Mouse (Mus musculus) heart, embryonic 13.5 days (tissue): Measurements from ENCODE around the gene Hoxa2. TPM values are rescaled to one million over a fixed set of nuclear protein-coding genes. Genes with fewer than 3 reads are reported as not detected.

Experiments
- ATAC-seq: fragments of 200-750 bp; cut with Nextera tagmentation; 2 replicates; pipeline ENCODE4 v1.8.0; 2017; ENCODE audit warnings: moderate TSS enrichment; ENCODE audit not compliant: insufficient number of reproducible peaks, low FRiP score, low TSS enrichment; ENCODE audit errors: extremely low read depth
- H3K27ac ChIP-seq: fragments of 300-500 bp; sonication (generic); replicated peaks from 2 replicates; pipeline ENCODE4 v1.5.1; 2015; ENCODE audit warnings: moderate library complexity, mild to moderate bottlenecking, inconsistent platforms
- H3K27me3 ChIP-seq: fragments of 300-500 bp; sonication (generic); replicated peaks from 2 replicates; pipeline ENCODE4 v1.6.1; 2015; ENCODE audit warnings: mild to moderate bottlenecking, inconsistent platforms
- H3K36me3 ChIP-seq: fragments of 300-500 bp; sonication (generic); 2 replicates; pipeline ENCODE4 v1.6.1; 2015; ENCODE audit warnings: mild to moderate bottlenecking, inconsistent platforms
- H3K4me1 ChIP-seq: fragments of 300-500 bp; sonication (generic); 2 replicates; pipeline ENCODE4 v1.6.1; 2015; ENCODE audit warnings: inconsistent platforms
- H3K4me2 ChIP-seq: fragments of 300-500 bp; sonication (generic); 2 replicates; pipeline ENCODE4 v1.6.1; 2015; ENCODE audit warnings: inconsistent platforms, mild to moderate bottlenecking, moderate library complexity
- H3K4me3 ChIP-seq: fragments of 300-500 bp; sonication (generic); 2 replicates; pipeline ENCODE4 v1.5.1; 2015; ENCODE audit warnings: moderate library complexity, mild to moderate bottlenecking, inconsistent platforms
- H3K9ac ChIP-seq: fragments of 300-500 bp; sonication (generic); 2 replicates; pipeline ENCODE4 v1.6.1; 2015; ENCODE audit warnings: inconsistent platforms, mild to moderate bottlenecking, moderate library complexity
- H3K9me3 ChIP-seq: fragments of 300-500 bp; sonication (generic); 2 replicates; pipeline ENCODE4 v1.6.1; 2016; ENCODE audit warnings: inconsistent platforms
- WGBS: fragments of 180-500 bp; shearing (Covaris S2); methylation state at CpG from one replicate; pipeline ENCODE4 v1.1.7; 2015; ENCODE audit warnings: mixed read lengths; 5-methylcytosine and 5-hydroxymethylcytosine counted together
- polyA plus RNA-seq: library from polyadenylated mRNA; unstranded; fragments of >200 nt; fragmentation: Nextera tagmentation; extraction: Ambion mirVana; gene quantifications from 2 replicates; pipeline ENCODE4 v1.2.1, GENCODE M21; 2015

The Hoxa2 gene
- polyA plus RNA-seq, 1 experiment from 2014 or later, result 2.5 TPM

DNA sequence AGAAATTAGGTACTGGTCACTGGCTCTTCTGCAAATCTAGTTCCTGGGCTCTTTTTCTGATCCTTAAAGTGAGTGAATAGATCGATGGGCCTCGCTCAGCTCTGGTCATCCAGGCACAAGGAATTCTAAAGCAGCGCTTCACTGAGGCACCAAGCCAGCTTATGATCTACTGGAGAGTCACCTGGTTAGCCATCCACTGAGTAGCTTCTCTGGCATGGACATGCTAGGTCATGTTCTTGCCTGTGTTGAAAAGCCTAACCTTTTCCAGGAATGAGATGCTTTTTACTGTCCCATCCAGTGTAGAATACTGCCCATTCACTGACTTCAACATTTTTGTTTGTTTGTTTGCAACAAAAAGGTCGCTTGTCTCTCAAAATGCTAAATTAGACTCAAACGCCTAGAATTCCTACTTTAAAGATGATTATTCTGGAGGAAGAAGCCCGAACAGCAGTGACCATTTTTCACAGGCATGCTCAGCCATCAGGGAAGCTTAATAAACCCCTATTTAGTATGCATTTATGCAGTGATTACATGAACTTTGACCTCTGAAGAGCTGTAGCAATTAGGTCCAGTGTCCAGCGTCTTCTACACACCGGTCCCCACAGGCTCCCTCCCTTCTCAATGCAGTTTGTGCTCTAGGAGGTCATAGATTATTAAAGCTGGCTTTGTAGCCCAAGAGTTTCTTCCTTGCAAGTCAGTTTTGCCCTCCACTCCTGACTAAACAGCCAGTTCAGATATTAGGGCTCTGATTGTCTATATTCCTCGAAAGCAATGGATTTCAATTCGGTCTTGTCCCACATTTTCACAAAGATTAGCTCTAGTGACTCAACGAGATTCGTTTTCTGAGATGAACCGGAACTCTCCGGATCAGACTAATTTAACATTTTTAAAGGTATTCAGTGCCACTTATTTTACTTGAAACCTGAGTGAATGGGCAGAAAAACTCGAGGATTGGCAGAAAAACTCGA, 12.1 kb downstream of the Hoxa2 start:
- 16% methylated on average over 16 of the region's 16 CpGs for WGBS
- Histone ChIP-seq H3K27me3 (peaks cover 99% of the 10 kb centered on the region), H3K36me3 (no peaks in the 10 kb centered on the region), H3K9me3 (no peaks in the 10 kb centered on the region), H3K4me3 (no peak overlapping the region), H3K4me1 (peaks cover 8% of the 10 kb centered on the region; the same call in 1 of the 2 replicates), H3K4me2 (no peak overlapping the region), H3K9ac (no peak overlapping the region), H3K27ac (no peak overlapping the region)
- no peak for ATAC-seq

DNA sequence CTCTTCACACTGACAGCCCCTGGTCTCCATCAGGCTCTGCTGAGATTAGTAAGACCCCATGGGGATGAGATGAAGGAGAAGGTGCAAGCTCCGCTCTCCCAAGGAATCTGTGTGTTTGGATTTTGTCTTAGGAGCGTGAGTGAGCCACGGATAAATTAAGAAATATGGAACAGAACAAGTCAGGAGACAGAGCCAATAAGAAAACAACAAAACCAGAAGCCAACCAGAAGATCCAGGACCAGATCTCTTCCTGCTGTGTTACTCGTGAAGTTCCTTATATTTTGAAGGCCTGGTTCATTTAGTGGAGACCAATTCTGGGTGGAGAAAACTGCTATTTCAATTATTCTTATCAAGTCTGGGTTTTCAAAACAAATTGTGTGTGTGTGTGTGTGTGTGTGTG, 13.1 kb downstream of the Hoxa2 start:
- H3K4me3 ChIP-seq, result no peak overlapping the region
- 29% methylated on average over 4 of the region's 4 CpGs for WGBS
- H3K36me3 ChIP-seq, result no peaks in the 10 kb centered on the region
- no peaks in the 10 kb centered on the region for H3K9me3 ChIP-seq
- no peak overlapping the region for H3K4me2 ChIP-seq
- no peak overlapping the region for H3K27ac ChIP-seq
- 0 out of 2 replicates have a peak, but pooled peaks cover 5% of the 10 kb centered on the region for H3K4me1 ChIP-seq
- no peak overlapping the region for H3K9ac ChIP-seq
- no peak for ATAC-seq
- peaks cover 99% of the 10 kb centered on the region for H3K27me3 ChIP-seq

DNA sequence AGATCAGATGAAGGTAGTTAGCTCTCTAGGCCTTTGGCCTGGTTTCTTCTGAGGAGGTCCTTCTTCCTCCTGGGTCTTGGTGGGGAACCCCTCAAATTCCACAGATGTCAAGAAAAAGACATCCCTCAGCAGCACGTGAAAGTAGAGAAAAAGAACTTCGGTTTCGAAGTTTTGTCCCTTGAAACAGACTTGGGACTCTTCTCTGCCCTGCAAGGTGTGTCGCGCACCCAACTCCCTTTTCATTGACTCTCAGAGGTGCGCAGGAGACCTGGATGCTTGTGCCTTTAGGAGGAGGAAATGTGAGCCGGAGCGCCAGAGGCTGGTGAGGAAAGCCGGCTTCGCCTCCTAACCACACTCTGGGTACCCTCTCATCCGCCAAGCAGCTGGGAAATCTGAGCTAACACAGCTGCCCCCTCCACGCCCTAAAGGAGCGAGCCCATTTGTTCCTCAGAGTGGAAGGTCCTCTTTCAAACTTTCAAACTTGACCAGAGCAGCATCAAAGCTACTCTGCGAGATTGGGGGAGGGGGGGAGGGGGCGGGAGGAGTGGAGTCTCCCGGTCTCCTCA, 14.1 kb downstream of the Hoxa2 start:
- ATAC-seq, result no peak
- H3K27me3 ChIP-seq, result peaks cover 94% of the 10 kb centered on the region
- WGBS, result 7% methylated on average over 15 of the region's 16 CpGs

DNA sequence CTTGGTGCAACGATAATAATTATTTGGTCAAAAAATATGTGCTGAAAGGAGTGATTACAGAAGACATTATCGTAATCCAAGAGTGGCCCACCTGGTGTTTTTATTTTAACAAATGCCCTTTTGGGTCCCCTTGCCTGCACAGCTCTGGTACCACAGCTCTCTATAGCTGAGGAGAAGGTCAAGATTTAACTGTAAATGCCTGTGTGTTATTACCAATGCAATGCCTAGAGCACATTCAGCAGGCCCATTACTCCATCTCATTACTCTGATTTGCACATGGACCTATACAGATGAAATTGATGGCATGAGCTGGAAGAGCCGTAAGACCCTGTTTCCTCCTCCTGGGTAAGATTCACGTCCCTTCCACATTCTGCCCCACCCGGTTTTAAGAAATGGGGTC, 25.5 kb downstream of the Hoxa2 start:
- Histone ChIP-seq H3K36me3 (no peaks in the 10 kb centered on the region), H3K4me1 (no peaks in the 10 kb centered on the region), H3K27ac (no peak overlapping the region), H3K4me3 (no peak overlapping the region), H3K4me2 (no peak overlapping the region), H3K27me3 (peaks cover 48% of the 10 kb centered on the region), H3K9ac (no peak overlapping the region), H3K9me3 (no peaks in the 10 kb centered on the region)
- 79% methylated on average over 5 of the region's 5 CpGs for WGBS
- no peak for ATAC-seq

More for the DNA sequence above, 14.1 kb downstream of the Hoxa2 start:
- H3K4me3 ChIP-seq, result no peak overlapping the region
- H3K9me3 ChIP-seq, result no peaks in the 10 kb centered on the region
- H3K4me1 ChIP-seq, result 0 out of 2 replicates have a peak, but pooled peaks cover 4% of the 10 kb centered on the region
- no peaks in the 10 kb centered on the region for H3K36me3 ChIP-seq
- peak overlapping the region; percentile 36 for H3K4me2 ChIP-seq
- H3K9ac ChIP-seq, result no peak overlapping the region
- H3K27ac ChIP-seq, result no peak overlapping the region

DNA sequence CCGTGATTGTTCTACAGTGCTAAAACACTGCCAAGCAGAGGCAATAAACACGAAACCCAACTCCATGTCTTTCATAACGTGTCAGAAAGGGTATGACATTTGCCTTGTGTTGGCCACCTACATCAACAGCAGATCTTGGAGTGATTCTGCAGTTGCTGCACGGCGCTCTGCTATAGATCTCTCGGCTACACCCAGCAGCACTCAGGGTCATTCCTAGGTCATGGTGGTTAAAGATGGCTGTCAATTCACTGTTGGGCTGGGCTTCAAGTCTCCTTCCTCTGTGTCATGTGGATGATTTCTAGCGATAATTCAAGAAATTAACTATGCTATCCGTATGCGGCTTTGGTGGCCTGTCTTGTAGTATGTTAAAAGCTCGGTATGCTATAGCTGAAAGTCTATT, 26.1 kb downstream of the Hoxa2 start:
- Histone ChIP-seq H3K4me3 (no peak overlapping the region), H3K27ac (no peak overlapping the region), H3K27me3 (peaks cover 52% of the 10 kb centered on the region), H3K9me3 (no peaks in the 10 kb centered on the region), H3K4me2 (no peak overlapping the region), H3K4me1 (no peaks in the 10 kb centered on the region), H3K9ac (no peak overlapping the region), H3K36me3 (no peaks in the 10 kb centered on the region)
- 67% methylated on average over 10 of the region's 10 CpGs for WGBS
- ATAC-seq, result no peak

DNA sequence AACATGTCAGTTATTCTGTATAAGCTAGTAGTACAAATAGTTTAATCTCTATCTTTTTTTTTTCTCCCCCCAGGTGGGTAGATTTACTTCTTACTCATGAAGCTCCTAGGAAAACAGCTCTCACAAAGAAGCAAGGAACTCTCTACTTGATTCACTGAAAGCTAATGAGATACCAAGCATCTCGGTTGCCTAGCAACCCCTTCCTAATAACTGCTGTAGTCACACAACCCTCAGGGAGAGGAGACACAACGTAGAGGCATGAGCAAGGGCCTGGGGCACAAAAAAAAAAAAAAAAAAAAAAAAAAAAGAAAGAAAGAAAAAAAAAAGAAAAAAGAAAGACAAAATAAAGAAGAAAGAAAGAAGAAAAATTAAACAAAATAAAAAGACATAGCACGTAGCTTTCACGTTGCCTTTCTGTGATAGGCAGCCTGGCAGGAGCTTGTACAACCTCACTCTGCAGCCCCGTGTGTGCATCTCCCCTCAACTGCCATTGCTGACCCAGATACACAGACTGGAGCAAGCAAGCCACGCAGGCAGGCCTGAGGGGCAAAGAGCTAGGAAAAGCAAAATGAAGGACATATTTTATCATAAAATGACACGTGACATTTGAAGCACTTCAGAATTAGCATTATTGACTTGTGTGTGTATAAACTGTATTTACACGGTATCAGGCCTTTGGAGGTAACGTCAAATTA, 26.6 kb downstream of the Hoxa2 start:
- Histone ChIP-seq H3K27me3 (peaks cover 51% of the 10 kb centered on the region), H3K9ac (no peak overlapping the region), H3K4me1 (no peaks in the 10 kb centered on the region), H3K4me3 (no peak overlapping the region), H3K9me3 (no peaks in the 10 kb centered on the region), H3K27ac (no peak overlapping the region), H3K4me2 (no peak overlapping the region), H3K36me3 (no peaks in the 10 kb centered on the region)
- WGBS, result 73% methylated on average over 9 of the region's 9 CpGs
- no peak for ATAC-seq

DNA sequence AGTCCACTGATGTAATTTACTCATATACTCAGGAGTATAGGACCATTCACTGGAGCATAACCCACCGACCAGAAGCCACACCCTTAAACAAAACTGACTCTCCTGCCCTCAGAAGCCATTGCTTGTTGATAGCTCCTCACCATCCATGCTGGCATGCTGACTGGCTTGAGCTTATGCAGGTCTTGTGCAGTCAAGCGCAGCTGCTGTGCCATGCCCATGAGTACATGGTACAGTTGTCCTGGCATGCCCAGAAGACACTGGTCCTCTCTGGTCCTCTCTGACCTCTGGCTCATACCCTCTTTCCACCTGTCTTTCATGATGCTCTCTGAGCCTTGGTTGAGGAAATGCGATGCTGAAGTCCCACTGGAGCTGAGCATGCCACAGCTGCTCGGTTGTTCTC, 41.0 kb downstream of the Hoxa2 start:
- Histone ChIP-seq H3K27ac (no peak overlapping the region), H3K4me3 (no peak overlapping the region), H3K9me3 (peaks cover 11% of the 10 kb centered on the region), H3K4me1 (no peaks in the 10 kb centered on the region), H3K4me2 (no peak overlapping the region), H3K36me3 (no peaks in the 10 kb centered on the region), H3K27me3 (peaks cover 66% of the 10 kb centered on the region), H3K9ac (no peak overlapping the region)
- WGBS, result 73% methylated on average over 4 of the region's 4 CpGs
- ATAC-seq, result no peak

DNA sequence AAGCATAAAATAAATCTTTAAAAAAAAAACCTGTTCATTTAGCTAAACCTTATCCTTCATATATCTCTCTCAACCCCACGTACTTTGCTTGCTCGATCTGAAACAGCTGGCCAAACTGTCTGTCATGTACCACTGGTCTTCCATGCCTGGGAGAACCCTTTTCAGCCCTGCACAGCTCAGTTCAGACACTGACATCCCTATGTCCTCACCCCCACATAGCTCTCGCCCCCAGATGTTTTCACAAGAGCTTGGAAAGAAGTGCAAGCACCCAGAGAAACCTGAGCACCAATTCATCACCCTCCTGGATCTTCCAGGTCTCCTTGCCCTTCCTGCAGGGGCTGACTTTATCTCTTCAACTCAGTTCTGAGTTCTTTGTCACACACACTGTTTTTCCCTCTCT, 43.5 kb downstream of the Hoxa2 start:
- Histone ChIP-seq H3K9me3 (no peaks in the 10 kb centered on the region), H3K4me2 (no peak overlapping the region), H3K9ac (no peak overlapping the region), H3K27me3 (peaks cover 75% of the 10 kb centered on the region), H3K4me1 (peaks cover 5% of the 10 kb centered on the region; the same call in 1 of the 2 replicates), H3K27ac (no peak overlapping the region), H3K4me3 (no peak overlapping the region), H3K36me3 (no peaks in the 10 kb centered on the region)
- 54% methylated on average over 3 of the region's 3 CpGs for WGBS
- ATAC-seq, result no peak

DNA sequence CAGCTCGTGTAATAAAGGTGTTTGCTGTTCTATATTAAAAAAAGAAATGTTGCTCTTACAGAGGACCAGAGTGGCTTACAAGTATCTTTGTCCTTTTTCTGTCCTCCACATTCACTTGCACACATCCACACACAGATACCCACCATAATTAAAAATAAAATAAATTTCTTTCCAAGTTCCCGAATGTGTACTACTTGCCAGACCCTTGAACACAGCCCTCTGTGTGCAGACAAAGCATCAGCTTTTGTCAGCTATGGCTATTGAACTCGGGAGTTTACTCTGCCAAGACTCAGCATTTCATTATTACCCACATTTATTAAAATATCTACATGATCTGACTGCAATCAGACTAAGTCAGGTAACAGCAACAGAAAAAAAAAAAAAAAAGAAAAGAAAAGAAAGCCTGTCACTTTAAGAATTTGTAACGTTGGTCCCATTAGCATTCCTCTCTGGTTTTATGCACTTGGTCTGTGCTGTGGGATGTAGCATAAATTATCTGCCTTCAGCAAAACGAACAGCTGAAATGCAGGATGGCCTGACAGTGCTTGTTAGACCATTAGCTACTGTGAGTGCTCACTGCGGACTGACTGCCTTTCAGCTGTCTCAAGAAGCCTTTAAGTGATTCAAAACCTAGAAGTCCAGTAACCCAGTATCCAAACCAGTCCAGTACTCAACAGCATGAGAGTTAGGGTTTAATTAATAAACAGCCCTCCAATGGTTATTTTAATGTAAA, 45.6 kb downstream of the Hoxa2 start:
- Histone ChIP-seq H3K4me1 (peaks cover 5% of the 10 kb centered on the region; the same call in 1 of the 2 replicates), H3K9me3 (no peaks in the 10 kb centered on the region), H3K36me3 (no peaks in the 10 kb centered on the region), H3K9ac (no peak overlapping the region), H3K4me3 (no peak overlapping the region), H3K27me3 (peaks cover 88% of the 10 kb centered on the region), H3K4me2 (no peak overlapping the region), H3K27ac (no peak overlapping the region)
- 46% methylated on average over 6 of the region's 6 CpGs for WGBS
- no peak for ATAC-seq

DNA sequence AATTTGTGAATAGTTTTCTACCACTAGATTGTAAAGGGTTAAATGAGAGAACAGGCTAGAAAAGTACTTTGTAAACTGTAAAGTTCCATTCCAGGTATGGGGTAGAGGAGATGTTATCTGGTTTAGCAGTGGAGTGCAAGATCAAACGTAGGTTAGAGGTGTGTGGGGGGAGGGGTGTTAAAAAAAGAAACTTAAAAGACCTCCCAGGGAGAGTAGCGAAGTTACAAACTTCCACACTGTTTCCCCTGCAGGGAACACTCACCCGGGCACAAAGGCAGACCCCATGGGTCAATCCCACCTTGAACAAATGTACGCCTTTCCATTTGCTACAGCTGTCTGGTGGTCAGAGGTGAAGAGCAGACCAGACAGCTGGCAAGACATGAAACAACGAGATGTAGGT, 48.7 kb downstream of the Hoxa2 start:
- Histone ChIP-seq H3K27ac (no peak overlapping the region), H3K9ac (no peak overlapping the region), H3K4me2 (no peak overlapping the region), H3K4me3 (no peak overlapping the region), H3K36me3 (no peaks in the 10 kb centered on the region), H3K9me3 (no peaks in the 10 kb centered on the region), H3K4me1 (peaks cover 5% of the 10 kb centered on the region; the same call in 1 of the 2 replicates), H3K27me3 (peaks cover 93% of the 10 kb centered on the region)
- WGBS, result 10% methylated on average over 5 of the region's 5 CpGs
- ATAC-seq, result no peak
